Mouse (Mus musculus) forebrain, embryonic 11.5 days (tissue): ENCODE data around the gene Ggps1. TPM values are rescaled to one million over a fixed set of nuclear protein-coding genes. Genes with fewer than 3 reads are reported as not detected.
A peak's percentile ranks its signal among the peaks of the same experiment; 100 is the strongest.

Experiments
- ATAC-seq: fragments of 200-750 bp; cut with Nextera tagmentation; replicated peaks from 2 replicates; pipeline ENCODE4 v1.8.0; 2017; ENCODE audit warnings: moderate TSS enrichment; ENCODE audit not compliant: low FRiP score
- DNase-seq: peaks from one replicate; pipeline ENCODE4 v3.0.0-alpha.2; 2017; ENCODE audit warnings: low spot score
- H3K27ac ChIP-seq: fragments of 300-500 bp; sonication (generic); 2 replicates; pipeline ENCODE4 v1.5.1; 2014; ENCODE audit warnings: low read depth, low read length
- H3K27me3 ChIP-seq: fragments of 300-500 bp; sonication (generic); 2 replicates; pipeline ENCODE4 v1.6.1; 2014; ENCODE audit warnings: mild to moderate bottlenecking, low read length, mixed read lengths; ENCODE audit not compliant: control insufficient read depth, insufficient read depth
- H3K36me3 ChIP-seq: fragments of 300-500 bp; sonication (generic); 2 replicates; pipeline ENCODE4 v1.6.1; 2014; ENCODE audit warnings: mild to moderate bottlenecking, low read length, moderate library complexity, mixed read lengths; ENCODE audit not compliant: control insufficient read depth, insufficient read depth
- H3K4me1 ChIP-seq: fragments of 300-500 bp; sonication (generic); replicated peaks from 2 replicates; pipeline ENCODE4 v1.6.1; 2014; ENCODE audit warnings: low read length, mixed read lengths; ENCODE audit not compliant: control insufficient read depth, insufficient read depth
- H3K4me2 ChIP-seq: fragments of 300-500 bp; sonication (generic); 2 replicates; pipeline ENCODE4 v1.6.1; 2014; ENCODE audit warnings: low read depth, mild to moderate bottlenecking, low read length, moderate library complexity, mixed read lengths; ENCODE audit not compliant: severe bottlenecking
- H3K4me3 ChIP-seq: fragments of 300-500 bp; sonication (generic); 2 replicates; pipeline ENCODE4 v1.5.1; 2014; ENCODE audit warnings: low read depth, low read length
- H3K9ac ChIP-seq: fragments of 300-500 bp; sonication (generic); 2 replicates; pipeline ENCODE4 v1.6.1; 2014; ENCODE audit warnings: low read length
- H3K9me3 ChIP-seq: fragments of 300-500 bp; sonication (generic); 2 replicates; pipeline ENCODE4 v1.6.1; 2016; ENCODE audit warnings: low read length, mixed read lengths; ENCODE audit not compliant: control insufficient read depth
- WGBS: fragments of 180-500 bp; shearing (Covaris S2); extraction: QIAGEN DNeasy Blood & Tissue Kit; methylation state at CpG from one replicate; pipeline ENCODE4 v1.1.7; 2014; 5-methylcytosine and 5-hydroxymethylcytosine counted together
- polyA plus RNA-seq: library from polyadenylated mRNA; unstranded; fragments of >200 nt; fragmentation: Nextera tagmentation; extraction: Ambion mirVana; gene quantifications from 2 replicates; pipeline ENCODE4 v1.2.1, GENCODE M21; 2014

Ggps1 gene
- polyA plus RNA-seq, 1 experiment from 2014 or later = 71.9 TPM

DNA sequence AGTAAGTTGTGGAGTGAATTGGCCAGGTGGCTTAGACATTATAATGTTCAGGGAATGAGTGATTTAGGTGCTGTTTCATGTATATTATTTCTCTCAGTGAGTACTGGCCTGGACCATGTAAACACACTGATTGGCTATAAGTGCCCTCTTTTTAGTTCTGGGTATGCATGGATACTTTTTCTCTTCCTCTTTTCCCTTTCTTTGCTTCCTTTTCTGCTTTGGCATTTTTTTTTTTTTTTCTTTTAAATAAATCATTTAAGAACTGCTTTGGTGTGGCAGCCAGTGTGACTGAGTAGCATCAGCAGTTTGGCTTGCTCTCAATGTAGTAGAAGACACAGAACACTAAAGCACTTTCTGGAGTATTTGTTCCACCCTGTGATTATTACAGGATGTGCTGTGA is 4.7 kb upstream of the Ggps1 start:
- Histone ChIP-seq H3K27me3 (no peaks in the 10 kb centered on the region), H3K4me3 (no peak overlapping the region), H3K4me1 (no peaks in the 10 kb centered on the region), H3K36me3 (no peaks in the 10 kb centered on the region; the same call in 1 of the 2 replicates), H3K27ac (no peak overlapping the region), H3K9me3 (no peaks in the 10 kb centered on the region), H3K9ac (no peak overlapping the region), H3K4me2 (no peak overlapping the region)
- no peak for DNase-seq
- ATAC-seq = no peak

DNA sequence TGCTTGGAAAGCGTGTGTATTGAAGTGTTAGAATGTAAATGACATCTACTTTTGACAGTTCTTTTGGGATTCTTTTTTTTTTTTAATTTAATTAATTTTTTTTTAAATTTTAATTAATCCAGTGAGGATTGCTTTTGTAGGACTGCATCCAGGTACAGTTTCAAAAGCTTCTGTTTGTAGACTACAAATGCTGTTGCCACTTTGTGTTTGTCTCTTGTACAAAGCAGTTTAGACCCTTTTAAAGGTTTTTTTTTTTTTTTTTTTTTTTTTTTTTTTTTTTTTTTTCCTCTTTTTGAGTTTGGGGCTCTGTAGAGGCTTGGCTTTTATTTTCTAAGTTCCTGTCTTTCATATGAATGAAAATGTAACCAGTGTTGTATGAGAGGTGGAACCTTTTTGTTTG is 2.4 kb upstream of the Ggps1 start:
- WGBS = 80% methylated on average over 1 of the region's 1 CpGs
- Histone ChIP-seq H3K4me3 (no peak overlapping the region), H3K4me1 (peaks cover 2% of the 10 kb centered on the region; the same call in 1 of the 2 replicates), H3K27ac (no peak overlapping the region), H3K36me3 (no peaks in the 10 kb centered on the region; the same call in 1 of the 2 replicates), H3K9ac (no peak overlapping the region), H3K9me3 (no peaks in the 10 kb centered on the region), H3K4me2 (no peak overlapping the region), H3K27me3 (no peaks in the 10 kb centered on the region)
- DNase-seq = no peak
- ATAC-seq = no peak

DNA sequence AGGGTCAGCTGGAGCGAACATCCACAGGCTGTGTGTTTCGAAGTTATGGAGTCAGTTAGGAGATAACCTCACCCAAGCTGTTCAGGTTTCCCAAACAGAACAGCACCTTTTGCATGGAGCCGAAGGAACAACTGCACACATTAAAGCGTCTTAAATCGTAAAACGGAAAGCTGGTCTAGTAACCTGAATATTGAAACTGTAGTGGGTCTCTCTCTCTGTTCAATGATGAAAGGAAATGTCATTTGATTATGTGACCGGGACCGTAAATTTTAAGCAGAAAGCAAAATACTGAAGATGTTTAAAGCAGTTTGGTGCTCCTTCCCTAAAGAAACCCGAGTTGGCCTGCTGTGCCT is 1.7 kb upstream of the Ggps1 start:
- peak overlapping the region; percentile 99 for H3K4me3 ChIP-seq
- no peaks in the 10 kb centered on the region for H3K27me3 ChIP-seq
- no peak overlapping the region for H3K27ac ChIP-seq
- ATAC-seq (no peak), DNase-seq (no peak)
- H3K9ac ChIP-seq = peak overlapping the region; percentile 97
- no peaks in the 10 kb centered on the region for H3K36me3 ChIP-seq
- WGBS = 29% methylated on average over 9 of the region's 9 CpGs
- H3K4me1 ChIP-seq = peaks cover 2% of the 10 kb centered on the region; the same call in 1 of the 2 replicates
- H3K4me2 ChIP-seq = peak overlapping the region; percentile 67
- H3K9me3 ChIP-seq = no peaks in the 10 kb centered on the region

DNA sequence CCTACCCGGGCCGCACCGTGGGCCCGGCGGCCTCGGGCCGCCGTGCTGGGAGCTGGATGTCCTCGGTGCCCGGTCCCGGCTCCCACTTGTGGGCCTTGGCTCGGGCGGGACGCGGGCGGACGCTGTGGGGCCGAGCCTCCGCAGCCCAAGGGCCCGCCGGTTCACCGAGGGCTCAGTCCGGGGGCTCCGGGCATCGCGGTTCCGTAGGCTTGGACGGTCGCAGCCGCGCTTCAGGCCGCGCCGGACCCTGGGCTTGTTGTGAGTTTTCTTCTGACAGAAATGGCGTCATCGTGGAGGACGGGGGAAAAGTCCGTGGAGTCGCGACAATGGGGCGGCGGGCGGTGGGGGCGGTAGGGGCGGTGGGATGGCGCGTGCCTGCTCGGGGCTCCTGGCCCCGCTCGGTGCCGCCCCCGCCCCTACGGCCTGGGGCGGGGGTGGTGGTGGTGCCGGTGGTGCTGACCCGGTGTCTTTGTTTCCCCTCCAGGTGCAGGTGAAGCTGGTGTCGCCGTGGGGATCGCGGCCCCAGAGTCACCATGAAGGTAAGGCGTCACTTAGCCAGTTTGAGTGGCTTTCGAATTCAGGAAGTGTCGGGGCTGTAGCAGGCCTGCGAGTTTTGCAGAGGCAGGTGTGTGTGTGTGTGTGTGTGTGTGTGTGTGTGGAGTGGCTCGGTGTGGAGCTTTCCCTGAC is 1.2 kb upstream of the Ggps1 start:
- Histone ChIP-seq H3K9me3 (no peaks in the 10 kb centered on the region), H3K4me3 (peak overlapping the region; percentile 99), H3K4me1 (peaks cover 2% of the 10 kb centered on the region; the same call in 1 of the 2 replicates), H3K27me3 (no peaks in the 10 kb centered on the region), H3K4me2 (peak overlapping the region; percentile 67), H3K36me3 (no peaks in the 10 kb centered on the region), H3K9ac (peak overlapping the region; percentile 97), H3K27ac (peak overlapping the region; percentile 97)
- ATAC-seq (peak; percentile 1; the same call in 1 of the 2 replicates), DNase-seq (peak; percentile 71)
- WGBS = under 1% methylated on average over 58 of the region's 65 CpGs

DNA sequence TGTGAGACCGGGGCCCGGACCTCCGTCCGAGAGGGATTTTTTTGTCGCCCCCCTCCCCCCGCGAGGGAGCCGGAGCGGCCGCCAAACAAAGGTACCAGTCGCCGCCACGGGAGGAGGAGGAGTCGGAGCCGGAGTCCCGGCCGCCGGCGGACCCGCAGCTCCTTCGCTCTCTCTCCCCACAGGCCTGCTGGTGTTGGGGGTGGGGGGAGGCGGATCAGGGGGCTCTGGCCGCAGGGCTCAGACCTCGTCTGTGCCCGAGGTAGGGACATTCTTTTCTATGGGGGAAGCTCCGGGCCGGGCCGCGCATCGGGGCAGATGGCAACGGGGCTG is 619 bp upstream of the Ggps1 start:
- DNase-seq (no peak), ATAC-seq (peak; percentile 48)
- WGBS = 0% methylated on average over 21 of the region's 31 CpGs
- Histone ChIP-seq H3K4me3 (peak overlapping the region; percentile 99), H3K4me1 (peaks cover 2% of the 10 kb centered on the region; the same call in 1 of the 2 replicates), H3K9ac (peak overlapping the region; percentile 97), H3K27me3 (no peaks in the 10 kb centered on the region), H3K4me2 (peak overlapping the region; percentile 67; the same call in 1 of the 2 replicates), H3K9me3 (no peaks in the 10 kb centered on the region), H3K27ac (peak overlapping the region; percentile 97), H3K36me3 (no peaks in the 10 kb centered on the region)

DNA sequence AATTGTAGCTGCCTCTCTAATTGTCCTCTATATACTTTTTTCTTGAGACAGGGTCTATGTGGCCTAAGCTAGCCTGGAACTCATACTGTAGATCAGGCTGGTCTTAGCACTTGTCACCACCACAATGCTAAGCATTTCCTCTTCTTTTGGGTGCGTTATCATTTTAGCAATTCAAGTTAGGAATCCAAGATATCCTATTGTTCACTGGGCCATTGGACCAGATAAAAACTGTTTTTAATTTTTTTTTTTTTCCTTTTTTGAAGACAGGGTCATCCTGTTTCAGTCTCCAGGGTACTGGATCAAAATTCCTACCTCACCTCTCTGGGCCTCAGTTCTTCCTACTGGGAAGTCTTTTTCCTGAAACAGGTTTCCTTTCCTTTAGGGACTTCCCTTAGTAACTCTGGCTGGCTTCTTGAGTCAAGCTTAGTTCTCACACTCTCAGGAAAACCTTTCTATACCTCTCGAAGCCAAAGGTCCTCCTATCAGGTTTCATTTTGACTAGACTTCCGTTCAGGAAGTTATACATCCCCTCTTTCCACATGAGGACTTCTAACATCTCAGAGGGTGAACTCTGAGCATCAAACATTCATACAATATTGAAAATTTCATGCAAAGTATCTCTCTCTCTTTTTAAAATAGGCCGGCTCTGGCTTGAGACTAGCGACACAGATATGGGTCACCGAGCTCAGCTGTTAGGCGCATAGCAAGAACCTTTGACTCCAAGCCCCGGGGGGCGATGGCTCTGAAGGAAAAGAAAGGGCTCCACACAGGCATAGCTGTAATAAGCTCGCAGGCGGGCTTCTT is 877 bp downstream of the Ggps1 start:
- peaks cover 2% of the 10 kb centered on the region; the same call in 1 of the 2 replicates for H3K4me1 ChIP-seq
- no peaks in the 10 kb centered on the region for H3K36me3 ChIP-seq
- H3K4me3 ChIP-seq = peak overlapping the region; percentile 99
- peak overlapping the region; percentile 89 for H3K27ac ChIP-seq
- WGBS = 8% methylated on average over 11 of the region's 11 CpGs
- H3K27me3 ChIP-seq = no peaks in the 10 kb centered on the region
- peak overlapping the region; percentile 78 for H3K9ac ChIP-seq
- H3K4me2 ChIP-seq = peak overlapping the region; percentile 71
- H3K9me3 ChIP-seq = no peaks in the 10 kb centered on the region
- ATAC-seq = no peak
- DNase-seq = no peak

DNA sequence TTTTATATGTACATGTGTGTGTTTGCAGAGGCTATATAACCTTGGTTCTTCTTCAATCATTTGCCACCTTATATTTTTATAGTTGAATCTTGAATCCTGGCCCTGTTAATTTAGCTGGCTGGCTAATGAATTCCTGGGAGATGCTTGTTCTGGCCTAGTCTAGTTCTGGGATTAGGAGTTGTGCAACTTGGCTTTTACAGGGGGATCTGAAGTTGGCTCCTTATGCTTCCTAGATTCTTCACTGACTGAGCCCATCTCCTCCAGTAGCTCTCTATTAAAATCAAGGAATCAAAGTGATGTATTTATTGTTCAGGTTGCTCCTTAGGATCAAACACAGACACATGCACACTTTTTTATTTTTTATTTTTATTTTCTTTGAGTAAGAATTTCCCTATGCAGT is 3.7 kb downstream of the Ggps1 start:
- Histone ChIP-seq H3K27me3 (no peaks in the 10 kb centered on the region), H3K4me3 (no peak overlapping the region), H3K9ac (no peak overlapping the region), H3K4me1 (peaks cover 2% of the 10 kb centered on the region; the same call in 1 of the 2 replicates), H3K36me3 (peaks cover under 1% of the 10 kb centered on the region; the same call in 1 of the 2 replicates), H3K9me3 (no peaks in the 10 kb centered on the region), H3K4me2 (no peak overlapping the region), H3K27ac (no peak overlapping the region)
- DNase-seq (no peak), ATAC-seq (no peak)

DNA sequence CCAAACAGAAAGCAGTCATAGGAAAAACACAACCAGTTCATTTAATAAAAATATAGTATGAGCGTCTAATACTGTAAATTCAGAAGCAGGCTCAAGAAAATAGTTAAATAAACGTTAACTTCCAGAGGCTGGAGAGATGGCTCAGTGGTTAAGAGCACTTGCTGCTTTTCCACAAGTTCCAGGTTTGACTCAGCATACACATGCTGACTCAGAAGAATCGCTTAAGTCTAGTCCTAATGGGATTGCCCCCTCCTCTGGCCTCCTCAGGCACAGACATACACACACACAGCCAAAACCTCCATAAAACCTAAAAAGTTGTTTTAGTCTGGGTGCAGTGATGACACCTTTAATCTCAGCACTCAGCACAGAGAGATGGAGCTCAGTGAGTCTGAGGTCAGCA is 6.5 kb downstream of the Ggps1 start:
- Histone ChIP-seq H3K27me3 (no peaks in the 10 kb centered on the region), H3K36me3 (peaks cover 8% of the 10 kb centered on the region), H3K27ac (no peak overlapping the region), H3K4me3 (no peak overlapping the region), H3K9me3 (no peaks in the 10 kb centered on the region), H3K4me1 (no peaks in the 10 kb centered on the region), H3K4me2 (no peak overlapping the region), H3K9ac (no peak overlapping the region)
- 91% methylated on average over 3 of the region's 3 CpGs for WGBS
- DNase-seq = no peak
- no peak for ATAC-seq
